Mouse (Mus musculus) gonadal fat pad, adult 2 months (tissue): Measurements from ENCODE around the gene Hsd3b6. TPM values are rescaled to one million over a fixed set of nuclear protein-coding genes. Genes with fewer than 3 reads are reported as not detected.

Source experiments
- polyA plus RNA-seq: library from polyadenylated mRNA; depleted of rRNA; stranded (reverse); fragments of >200 nt; gene quantifications from 2 replicates; pipeline ENCODE4 v1.2.3, GENCODE M21; 2012; rRNA removed

The Hsd3b6 gene
- polyA plus RNA-seq, 1 experiment = not detected

Other genes starting within 250 kb of the Hsd3b6 start
- not detected in 2 replicates for gene Gm10681, start 225.6 kb downstream of the Hsd3b6 start, polyA plus RNA-seq
- not detected in 2 replicates for gene Hsd3b5, start 184.2 kb downstream of the Hsd3b6 start, polyA plus RNA-seq
- not detected in 2 replicates for gene Hsd3b2, start 89.9 kb downstream of the Hsd3b6 start, polyA plus RNA-seq
- not detected in 2 replicates for gene Hsd3b3, start 51.3 kb downstream of the Hsd3b6 start, polyA plus RNA-seq
- gene Hsd3b1, start 45.4 kb upstream of the Hsd3b6 start, polyA plus RNA-seq = 0.37 TPM in 1 of 2 replicates, not detected in the other
- 0.07 and 0.08 TPM in 2 replicates for gene Hao2, start 78.8 kb upstream of the Hsd3b6 start, polyA plus RNA-seq